Mouse (Mus musculus) forebrain, embryonic 10.5 days (tissue): Measurements from ENCODE around the gene Snrpd2. TPM values are rescaled to one million over a fixed set of nuclear protein-coding genes. Genes with fewer than 3 reads are reported as not detected.

ENCODE experiments used
- DNase-seq: peaks from one replicate; pipeline ENCODE4 v3.0.0-alpha.2; 2017; ENCODE audit warnings: low spot score; ENCODE audit errors: extremely low spot score
- H3K27ac ChIP-seq: fragments of 300-500 bp; sonication (generic); 2 replicates; pipeline ENCODE4 v1.5.1; 2016; ENCODE audit warnings: mild to moderate bottlenecking
- H3K27me3 ChIP-seq: fragments of 300-500 bp; sonication (generic); 2 replicates; pipeline ENCODE4 v1.6.1; 2016; ENCODE audit warnings: mild to moderate bottlenecking; ENCODE audit not compliant: poor library complexity, severe bottlenecking
- H3K36me3 ChIP-seq: fragments of 300-500 bp; sonication (generic); replicated peaks from 2 replicates; pipeline ENCODE4 v1.6.1; 2016; ENCODE audit warnings: mild to moderate bottlenecking, moderate library complexity
- H3K4me1 ChIP-seq: fragments of 300-500 bp; sonication (generic); 2 replicates; pipeline ENCODE4 v1.6.1; 2016
- H3K4me3 ChIP-seq: fragments of 300-500 bp; sonication (generic); 2 replicates; pipeline ENCODE4 v1.5.1; 2016; ENCODE audit warnings: mild to moderate bottlenecking, moderate library complexity
- H3K9me3 ChIP-seq: fragments of 300-500 bp; sonication (generic); 2 replicates; pipeline ENCODE4 v1.6.1; 2016; ENCODE audit warnings: mild to moderate bottlenecking, moderate library complexity
- WGBS: fragments of 180-500 bp; shearing (Covaris S2); methylation state at CpG from one replicate; pipeline ENCODE4 v1.1.7; 2016; 5-methylcytosine and 5-hydroxymethylcytosine counted together
- microRNA counts: library from miRNA; unstranded; fragments of <30 nt; microRNA quantifications from one replicate; lab custom pipeline; 2017
- microRNA-seq: library from miRNA; unstranded; fragments of <30 nt; microRNA quantifications from one replicate; pipeline ENCODE4, GENCODE M21; 2017
- polyA plus RNA-seq: library from polyadenylated mRNA; unstranded; fragments of >200 nt; fragmentation: Nextera tagmentation; extraction: Ambion mirVana; gene quantifications from 2 replicates; pipeline ENCODE4 v1.2.1, GENCODE M21; 2016

Gene Snrpd2
- polyA plus RNA-seq, 1 experiment from 2014 or later: 193 TPM

GRCm38 (mm10) chr7:19196676-19197075 is 47.2 kb downstream of the Snrpd2 start:
- Histone ChIP-seq H3K4me3 (no peak overlapping the region), H3K36me3 (peaks cover 80% of the 10 kb centered on the region), H3K27me3 (no peaks in the 10 kb centered on the region), H3K4me1 (0 out of 2 replicates have a peak, but pooled peaks cover 2% of the 10 kb centered on the region), H3K27ac (no peak overlapping the region), H3K9me3 (peaks cover 6% of the 10 kb centered on the region; the same call in 1 of the 2 replicates)
- no peak for DNase-seq
- WGBS: 67% methylated on average over 6 of the region's 6 CpGs

- 36% methylated on average over 2 of the region's 2 CpGs for WGBS
- no peak for DNase-seq
- Histone ChIP-seq H3K4me3 (no peak overlapping the region), H3K36me3 (peaks cover 77% of the 10 kb centered on the region), H3K9me3 (peaks cover 6% of the 10 kb centered on the region; the same call in 1 of the 2 replicates), H3K27me3 (no peaks in the 10 kb centered on the region), H3K27ac (no peak overlapping the region), H3K4me1 (0 out of 2 replicates have a peak, but pooled peaks cover 7% of the 10 kb centered on the region)
Measured at GRCm38 (mm10) chr7:19197985-19198384, 48.5 kb downstream of the Snrpd2 start.

DNA sequence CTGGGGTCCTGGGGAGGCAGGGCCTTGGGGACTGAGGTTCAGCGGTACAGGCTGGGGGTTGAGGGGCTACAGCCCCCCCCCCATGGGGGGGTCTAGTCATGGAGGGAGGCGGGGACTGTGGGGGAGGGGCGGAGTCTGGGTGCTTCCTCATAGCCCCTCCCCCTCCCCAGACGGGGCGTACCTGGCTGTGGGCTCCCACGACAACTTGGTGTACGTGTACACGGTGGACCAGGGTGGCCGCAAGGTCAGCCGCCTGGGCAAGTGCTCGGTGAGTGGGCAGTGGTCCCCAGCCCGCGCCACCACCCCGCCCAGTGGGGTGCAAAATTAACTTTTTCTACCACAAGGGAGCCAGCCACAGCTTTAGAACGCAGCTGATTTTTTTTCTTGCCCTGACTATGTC is 52.1 kb downstream of the Snrpd2 start:
- H3K27me3 ChIP-seq: no peaks in the 10 kb centered on the region
- peaks cover 69% of the 10 kb centered on the region for H3K36me3 ChIP-seq
- no peaks in the 10 kb centered on the region for H3K9me3 ChIP-seq
- whole genome bisulfite sequencing: 71% methylated on average over 15 of the region's 15 CpGs
- no peak overlapping the region for H3K27ac ChIP-seq
- H3K4me1 ChIP-seq: 0 out of 2 replicates have a peak, but pooled peaks cover 7% of the 10 kb centered on the region
- no peak for DNase-seq
- H3K4me3 ChIP-seq: no peak overlapping the region

DNA sequence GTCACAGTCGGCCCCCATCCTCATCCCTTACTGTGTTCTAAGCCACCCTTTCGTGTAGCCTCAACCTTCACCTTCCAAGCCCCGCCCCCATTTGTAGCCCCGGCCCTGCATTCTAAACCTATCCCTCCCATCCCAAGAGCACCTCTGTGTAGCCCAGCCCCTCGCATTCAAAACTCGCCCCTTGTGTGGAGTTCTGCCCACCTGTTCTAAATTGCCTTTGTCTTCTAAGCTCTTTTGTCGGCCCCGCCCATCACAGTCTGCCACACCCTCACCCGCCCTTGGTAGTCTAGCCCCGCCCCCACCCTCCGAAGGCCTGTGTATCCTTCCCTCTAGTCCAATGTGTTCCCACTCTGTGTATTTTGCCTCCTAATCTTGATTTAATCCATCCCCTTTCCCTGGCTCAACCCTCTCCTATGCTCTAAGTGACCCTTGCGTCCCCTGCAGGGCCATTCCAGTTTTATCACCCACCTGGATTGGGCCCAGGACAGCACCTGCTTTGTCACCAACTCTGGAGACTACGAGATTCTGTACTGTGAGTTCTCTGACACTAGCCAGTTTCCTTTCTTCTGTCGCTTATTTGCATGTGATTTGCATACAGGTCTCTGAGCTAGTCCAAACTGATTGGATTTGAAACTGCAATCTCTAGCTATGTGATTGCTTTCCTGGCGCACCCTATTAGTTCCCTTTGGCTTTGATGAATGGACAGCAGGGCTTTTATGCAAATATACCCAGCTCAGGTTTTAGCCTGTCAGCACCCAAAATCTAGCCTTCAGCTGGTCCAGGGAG is 52.7 kb downstream of the Snrpd2 start:
- Histone ChIP-seq H3K27ac (no peak overlapping the region), H3K4me3 (no peak overlapping the region), H3K36me3 (peaks cover 63% of the 10 kb centered on the region), H3K4me1 (0 out of 2 replicates have a peak, but pooled peaks cover 7% of the 10 kb centered on the region), H3K27me3 (no peaks in the 10 kb centered on the region), H3K9me3 (no peaks in the 10 kb centered on the region)
- no peak for DNase-seq
- WGBS: 62% methylated on average over 15 of the region's 15 CpGs

MicroRNA genes within 50 kb of the gene (microRNA counts, 519-probe panel; counts per million panel counts)
- 341 counts per million, percentile 65 among the panel's probes with 10 or more counts for microRNA mmu-miR-330 (lab: Ali Mortazavi, UCI)

Small RNA genes within 50 kb of the gene (microRNA-seq; reads per million reads assigned to microRNA genes)
- 363 reads per million, percentile 62 among the genes with 10 or more reads in this experiment for gene Mir330

Other genes with a start within 250 kb of the Snrpd2 start
- gene Ccdc61, start 239.3 kb upstream of the Snrpd2 start, polyA plus RNA-seq: 30.0 and 31.0 TPM in 2 replicates
- gene Nova2, start 223.8 kb upstream of the Snrpd2 start, polyA plus RNA-seq: 2.2 and 2.9 TPM in 2 replicates
- gene Nanos2, start 162.3 kb upstream of the Snrpd2 start, polyA plus RNA-seq: 0.15 TPM in 1 of 2 replicates, not detected in the other
- 3.9 and 4.4 TPM in 2 replicates for gene Mypop, start 158.5 kb upstream of the Snrpd2 start, polyA plus RNA-seq
- 21.3 and 22.1 TPM in 2 replicates for gene Irf2bp1, start 145.7 kb upstream of the Snrpd2 start, polyA plus RNA-seq
- not detected in 2 replicates for gene Foxa3, start 126.2 kb upstream of the Snrpd2 start, polyA plus RNA-seq
- 41.2 and 46.3 TPM in 2 replicates for gene Sympk, start 125.3 kb upstream of the Snrpd2 start, polyA plus RNA-seq
- not detected in 2 replicates for gene Rsph6a, start 95.0 kb upstream of the Snrpd2 start, polyA plus RNA-seq
- gene Dmwd, start 73.5 kb upstream of the Snrpd2 start, polyA plus RNA-seq: 14.4 and 16.3 TPM in 2 replicates
- 8.3 and 9.1 TPM in 2 replicates for gene Dmpk, start 65.9 kb upstream of the Snrpd2 start, polyA plus RNA-seq
- 6.7 and 7.4 TPM in 2 replicates for gene Six5, start 55.1 kb upstream of the Snrpd2 start, polyA plus RNA-seq
- gene Gm4969, start 31.4 kb upstream of the Snrpd2 start, polyA plus RNA-seq: 0.81 and 1.1 TPM in 2 replicates
- gene Fbxo46, start 29.9 kb upstream of the Snrpd2 start, polyA plus RNA-seq: 17.8 and 18.4 TPM in 2 replicates
- gene Qpctl, start 431 bp upstream of the Snrpd2 start, polyA plus RNA-seq: 14.7 and 16.0 TPM in 2 replicates
- gene Gipr, start 16.4 kb downstream of the Snrpd2 start, polyA plus RNA-seq: 0.22 and 0.25 TPM in 2 replicates
- gene Eml2, start 26.7 kb downstream of the Snrpd2 start, polyA plus RNA-seq: 5.3 and 6.4 TPM in 2 replicates
- gene Gpr4, start 62.8 kb downstream of the Snrpd2 start, polyA plus RNA-seq: 1.6 and 2.0 TPM in 2 replicates
- gene Opa3, start 78.6 kb downstream of the Snrpd2 start, polyA plus RNA-seq: 50.7 and 51.4 TPM in 2 replicates
- gene Vasp, start 122.1 kb downstream of the Snrpd2 start, polyA plus RNA-seq: 47.4 and 56.9 TPM in 2 replicates
- 0.41 and 0.51 TPM in 2 replicates for gene Ppm1n, start 130.3 kb downstream of the Snrpd2 start, polyA plus RNA-seq
- 32.1 and 33.1 TPM in 2 replicates for gene Rtn2, start 132.9 kb downstream of the Snrpd2 start, polyA plus RNA-seq
- gene Fosb, start 160.3 kb downstream of the Snrpd2 start, polyA plus RNA-seq: 0.10 TPM in 1 of 2 replicates, not detected in the other
- 95.3 and 96.1 TPM in 2 replicates for gene Ercc1, start 195.1 kb downstream of the Snrpd2 start, polyA plus RNA-seq
- gene Cd3eap, start 209.8 kb downstream of the Snrpd2 start, polyA plus RNA-seq: 30.9 and 32.2 TPM in 2 replicates
- gene Ppp1r13l, start 210.0 kb downstream of the Snrpd2 start, polyA plus RNA-seq: 5.4 and 6.3 TPM in 2 replicates
- 26.9 and 28.7 TPM in 2 replicates for gene Ercc2, start 232.3 kb downstream of the Snrpd2 start, polyA plus RNA-seq